Mouse (Mus musculus) kidney, embryonic 15.5 days (tissue): Measurements from ENCODE around the gene Chac1. TPM values are rescaled to one million over a fixed set of nuclear protein-coding genes. Genes with fewer than 3 reads are reported as not detected.

Experiments
- ATAC-seq: fragments of 200-750 bp; cut with Nextera tagmentation; replicated peaks from 2 replicates; pipeline ENCODE4 v1.8.0; 2017; ENCODE audit warnings: moderate TSS enrichment; ENCODE audit not compliant: low FRiP score
- H3K27ac ChIP-seq: fragments of 300-500 bp; sonication (generic); 2 replicates; pipeline ENCODE4 v1.5.1; 2015; ENCODE audit warnings: mild to moderate bottlenecking, inconsistent platforms
- H3K27me3 ChIP-seq: fragments of 300-500 bp; sonication (generic); 2 replicates; pipeline ENCODE4 v1.6.1; 2015; ENCODE audit warnings: inconsistent platforms
- H3K36me3 ChIP-seq: fragments of 300-500 bp; sonication (generic); 2 replicates; pipeline ENCODE4 v1.6.1; 2015; ENCODE audit warnings: inconsistent platforms
- H3K4me1 ChIP-seq: fragments of 300-500 bp; sonication (generic); 2 replicates; pipeline ENCODE4 v1.6.1; 2015; ENCODE audit warnings: inconsistent platforms
- H3K4me2 ChIP-seq: fragments of 300-500 bp; sonication (generic); 2 replicates; pipeline ENCODE4 v1.6.1; 2015; ENCODE audit warnings: moderate library complexity, mild to moderate bottlenecking, inconsistent platforms
- H3K4me3 ChIP-seq: fragments of 300-500 bp; sonication (generic); replicated peaks from 2 replicates; pipeline ENCODE4 v1.5.1; 2015; ENCODE audit warnings: mild to moderate bottlenecking, inconsistent platforms
- H3K9ac ChIP-seq: fragments of 300-500 bp; sonication (generic); 2 replicates; pipeline ENCODE4 v1.6.1; 2015; ENCODE audit warnings: mild to moderate bottlenecking, inconsistent platforms
- H3K9me3 ChIP-seq: fragments of 300-500 bp; sonication (generic); replicated peaks from 2 replicates; pipeline ENCODE4 v1.6.1; 2016; ENCODE audit warnings: inconsistent platforms
- WGBS: fragments of 180-500 bp; shearing (Covaris S2); methylation state at CpG from one replicate; pipeline ENCODE4 v1.1.7; 2015; ENCODE audit warnings: mixed read lengths; 5-methylcytosine and 5-hydroxymethylcytosine counted together
- polyA plus RNA-seq: library from polyadenylated mRNA; unstranded; fragments of >200 nt; fragmentation: Nextera tagmentation; extraction: Ambion mirVana; gene quantifications from 2 replicates; pipeline ENCODE4 v1.2.1, GENCODE M21; 2015

The Chac1 gene
- polyA plus RNA-seq, 1 experiment from 2014 or later: 0.91 TPM

GRCm38 (mm10) chr2:119388266-119388665 is 37.2 kb downstream of the Chac1 start:
- no peak for ATAC-seq
- no peaks in the 10 kb centered on the region for H3K4me1 ChIP-seq
- no peaks in the 10 kb centered on the region for H3K9me3 ChIP-seq
- H3K36me3 ChIP-seq: peaks cover 72% of the 10 kb centered on the region
- no peak overlapping the region for H3K4me3 ChIP-seq
- H3K27ac ChIP-seq: no peak overlapping the region; the same call in 1 of the 2 replicates
- H3K27me3 ChIP-seq: no peaks in the 10 kb centered on the region
- 78% methylated on average over 1 of the region's 1 CpGs for WGBS
- H3K4me2 ChIP-seq: no peak overlapping the region
- H3K9ac ChIP-seq: no peak overlapping the region

- H3K4me1 ChIP-seq: no peaks in the 10 kb centered on the region
- no peak overlapping the region for H3K4me3 ChIP-seq
- no peak overlapping the region for H3K4me2 ChIP-seq
- H3K9me3 ChIP-seq: no peaks in the 10 kb centered on the region
- H3K9ac ChIP-seq: no peak overlapping the region
- no peak for ATAC-seq
- WGBS: 92% methylated on average over 4 of the region's 4 CpGs
- H3K27me3 ChIP-seq: no peaks in the 10 kb centered on the region
- H3K36me3 ChIP-seq: peaks cover 76% of the 10 kb centered on the region
- H3K27ac ChIP-seq: no peak overlapping the region
Observed at GRCm38 (mm10) chr2:119389992-119390391, 39.0 kb downstream of the Chac1 start.

- 86% methylated on average over 5 of the region's 5 CpGs for WGBS
- Histone ChIP-seq H3K27me3 (no peaks in the 10 kb centered on the region), H3K4me3 (no peak overlapping the region), H3K9me3 (no peaks in the 10 kb centered on the region), H3K4me2 (no peak overlapping the region), H3K4me1 (0 out of 2 replicates have a peak, but pooled peaks cover 4% of the 10 kb centered on the region), H3K27ac (no peak overlapping the region), H3K36me3 (peaks cover 71% of the 10 kb centered on the region), H3K9ac (no peak overlapping the region)
- ATAC-seq: no peak
Observed at GRCm38 (mm10) chr2:119398252-119398651, 47.2 kb downstream of the Chac1 start.

- no peak for ATAC-seq
- H3K4me2 ChIP-seq: no peak overlapping the region
- no peaks in the 10 kb centered on the region for H3K27me3 ChIP-seq
- no peaks in the 10 kb centered on the region for H3K9me3 ChIP-seq
- no peak overlapping the region for H3K27ac ChIP-seq
- no peak overlapping the region for H3K4me3 ChIP-seq
- H3K36me3 ChIP-seq: peaks cover 68% of the 10 kb centered on the region
- WGBS: 47% methylated on average over 1 of the region's 1 CpGs
- no peak overlapping the region for H3K9ac ChIP-seq
- 0 out of 2 replicates have a peak, but pooled peaks cover 4% of the 10 kb centered on the region for H3K4me1 ChIP-seq
Observed at GRCm38 (mm10) chr2:119398665-119399064, 47.6 kb downstream of the Chac1 start.

GRCm38 (mm10) chr2:119399313-119399712 is 48.3 kb downstream of the Chac1 start:
- Histone ChIP-seq H3K36me3 (peaks cover 66% of the 10 kb centered on the region), H3K9ac (no peak overlapping the region), H3K4me3 (no peak overlapping the region), H3K27ac (no peak overlapping the region), H3K4me1 (0 out of 2 replicates have a peak, but pooled peaks cover 4% of the 10 kb centered on the region), H3K27me3 (no peaks in the 10 kb centered on the region), H3K9me3 (no peaks in the 10 kb centered on the region), H3K4me2 (no peak overlapping the region)
- ATAC-seq: no peak

Other genes starting within 250 kb of the Chac1 start
- gene Rad51, start 238.4 kb upstream of the Chac1 start, polyA plus RNA-seq: 48.8 and 49.7 TPM in 2 replicates
- 43.2 and 46.8 TPM in 2 replicates for gene Rmdn3, start 194.2 kb upstream of the Chac1 start, polyA plus RNA-seq
- 32.0 and 36.9 TPM in 2 replicates for gene Gchfr, start 183.5 kb upstream of the Chac1 start, polyA plus RNA-seq
- gene Gm14137, start 176.7 kb upstream of the Chac1 start, polyA plus RNA-seq: 0.73 and 0.81 TPM in 2 replicates
- gene Zfyve19, start 142.6 kb upstream of the Chac1 start, polyA plus RNA-seq: 51.8 and 55.4 TPM in 2 replicates
- 18.6 and 21.9 TPM in 2 replicates for gene Dnajc17, start 142.4 kb upstream of the Chac1 start, polyA plus RNA-seq
- gene Ppp1r14d, start 121.3 kb upstream of the Chac1 start, polyA plus RNA-seq: 0.68 and 0.80 TPM in 2 replicates
- 34.3 and 34.7 TPM in 2 replicates for gene Spint1, start 113.9 kb upstream of the Chac1 start, polyA plus RNA-seq
- 0.72 and 1.1 TPM in 2 replicates for gene Rhov, start 80.0 kb upstream of the Chac1 start, polyA plus RNA-seq
- 17.6 and 19.6 TPM in 2 replicates for gene Vps18, start 62.5 kb upstream of the Chac1 start, polyA plus RNA-seq
- 9.9 and 10.5 TPM in 2 replicates for gene Dll4, start 25.4 kb upstream of the Chac1 start, polyA plus RNA-seq
- 4.4 and 4.6 TPM in 2 replicates for gene Ino80, start 126.5 kb downstream of the Chac1 start, polyA plus RNA-seq
- gene Exd1, start 196.4 kb downstream of the Chac1 start, polyA plus RNA-seq: 0.35 and 0.71 TPM in 2 replicates
- 59.7 and 60.3 TPM in 2 replicates for gene Chp1, start 196.5 kb downstream of the Chac1 start, polyA plus RNA-seq